Mouse (Mus musculus) G1E (cell line): ENCODE results near the gene Plekhh2.

Source experiments
- CTCF ChIP-seq: IDR thresholded peaks from 2 replicates; pipeline ENCODE4 v1.5.1; 2012; ENCODE audit warnings: low read depth, low read length, inconsistent platforms, mixed read lengths
- GATA1 ChIP-seq: IDR thresholded peaks from 2 replicates; pipeline ENCODE4 v1.6.1; 2012; ENCODE audit warnings: borderline replicate concordance, low read length, inconsistent platforms, mixed read lengths
- POLR2AphosphoS5 ChIP-seq: IDR thresholded peaks from 2 replicates; pipeline ENCODE4 v1.6.1; 2012; ENCODE audit warnings: low read depth, low read length, inconsistent platforms; ENCODE audit not compliant: insufficient replicate concordance

GRCm38 (mm10) chr17:84626276-84626856 lies 114.7 kb downstream of the Plekhh2 start, which contains the start of gene Dync2li1:
- TF ChIP-seq CTCF (no peak), POLR2AphosphoS5 (no peak), GATA1 (no peak)
